9 mouse cellular contexts compared by ENCODE assay signal in genomic region chr9:121951114-121951423, GRCm38 (mm10). TPM values are rescaled to one million over a fixed set of nuclear protein-coding genes. Genes with fewer than 3 reads are reported as not detected.
A peak's percentile ranks its signal among the peaks of the same experiment; 100 is the strongest.
DNase-seq lines count a peak whose midpoint lies in the region; ATAC-seq lines count a peak whose summit lies in the region.
"Had no signal": no experiment of that assay in that cellular context is flagged by ENCODE, and none has a peak within 500 bp of the region (broad histone marks: within the 10 kb centered on the region; RNA-seq: fewer than 3 reads in every experiment).

No protein-coding gene starts in this region.

- peak overlapping the region; percentile 62; the same call in 1 of the 2 replicates for H3K27ac ChIP-seq in kidney, embryonic 16.5 days (ENCODE audit: low read length)
- peak overlapping the region; percentile 81 for H3K27ac ChIP-seq in embryonic facial prominence, embryonic 14.5 days (replicated peaks; ENCODE audit: low read depth, low read length)
- no peak overlapping the region; the same call in 1 of the 2 replicates for H3K27ac ChIP-seq in hindbrain, embryonic 16.5 days (ENCODE audit: low read depth, low read length)
- no peak overlapping the region for H3K27ac ChIP-seq in midbrain, embryonic 16.5 days (ENCODE audit: low read length)

- ATAC-seq in kidney, embryonic 16.5 days (ENCODE audit: low FRiP score, low TSS enrichment) = no peak
- ATAC-seq in embryonic facial prominence, embryonic 14.5 days (ENCODE audit: low read depth) = peak; percentile 48
- ATAC-seq in hindbrain, embryonic 16.5 days = no peak
- no peak for ATAC-seq in midbrain, embryonic 16.5 days

- peak overlapping the region; percentile 55 for H3K4me2 ChIP-seq in kidney, embryonic 16.5 days (replicated peaks; ENCODE audit: low read depth, low read length)
- peak overlapping the region; percentile 55 for H3K4me2 ChIP-seq in embryonic facial prominence, embryonic 14.5 days (ENCODE audit: low read depth, low read length)
- peak overlapping the region; percentile 48 for H3K4me2 ChIP-seq in hindbrain, embryonic 16.5 days (ENCODE audit: low read length)
- peak overlapping the region; percentile 28 for H3K4me2 ChIP-seq in midbrain, embryonic 16.5 days (ENCODE audit: low read length)

- peaks cover 12% of the 10 kb centered on the region for H3K4me1 ChIP-seq in kidney, embryonic 16.5 days (ENCODE audit: insufficient read depth, low read length)
- peaks cover 20% of the 10 kb centered on the region for H3K4me1 ChIP-seq in embryonic facial prominence, embryonic 14.5 days (ENCODE audit: control insufficient read depth, insufficient read depth, low read length)
- peaks cover 8% of the 10 kb centered on the region for H3K4me1 ChIP-seq in hindbrain, embryonic 16.5 days (ENCODE audit: control insufficient read depth, insufficient read depth, low read depth, low read length)
- H3K4me1 ChIP-seq in midbrain, embryonic 16.5 days (ENCODE audit: control insufficient read depth, insufficient read depth, low read length) = peaks cover 2% of the 10 kb centered on the region

- peak overlapping the region; percentile 31 for H3K4me3 ChIP-seq in kidney, embryonic 16.5 days (ENCODE audit: low read length)
- H3K4me3 ChIP-seq in embryonic facial prominence, embryonic 14.5 days (ENCODE audit: low read depth, low read length) = peak overlapping the region; percentile 36
- peak overlapping the region; percentile 28 for H3K4me3 ChIP-seq in hindbrain, embryonic 16.5 days (ENCODE audit: low read length)
- H3K4me3 ChIP-seq in midbrain, embryonic 16.5 days (ENCODE audit: low read depth, low read length) = no peak overlapping the region

- no peaks in the 10 kb centered on the region for H3K27me3 ChIP-seq in kidney, embryonic 16.5 days (ENCODE audit: insufficient read depth, low read length)
- H3K27me3 ChIP-seq in embryonic facial prominence, embryonic 14.5 days (replicated peaks; ENCODE audit: control insufficient read depth, insufficient read depth, low read length) = no peaks in the 10 kb centered on the region
- no peaks in the 10 kb centered on the region for H3K27me3 ChIP-seq in hindbrain, embryonic 16.5 days (replicated peaks; ENCODE audit: control insufficient read depth, insufficient read depth, low read length)
- H3K27me3 ChIP-seq in midbrain, embryonic 16.5 days (ENCODE audit: control insufficient read depth, insufficient read depth, low read depth, low read length) = no peaks in the 10 kb centered on the region

- 39% methylated on average over 4 of the region's 4 CpGs for WGBS in kidney, embryonic 16.5 days
- WGBS in embryonic facial prominence, embryonic 14.5 days = 29% methylated on average over 4 of the region's 4 CpGs
- 35% methylated on average over 4 of the region's 4 CpGs for WGBS in hindbrain, embryonic 16.5 days
- 35% methylated on average over 4 of the region's 4 CpGs for WGBS in midbrain, embryonic 16.5 days

- H3K9me3 ChIP-seq in kidney, embryonic 16.5 days (ENCODE audit: low read length) = no peaks in the 10 kb centered on the region
- H3K9me3 ChIP-seq in embryonic facial prominence, embryonic 14.5 days (ENCODE audit: control insufficient read depth, low read length) = no peaks in the 10 kb centered on the region
- H3K9me3 ChIP-seq in hindbrain, embryonic 16.5 days (ENCODE audit: control insufficient read depth, low read length) = no peaks in the 10 kb centered on the region
- H3K9me3 ChIP-seq in midbrain, embryonic 16.5 days (replicated peaks; ENCODE audit: control insufficient read depth, low read length, poor library complexity, severe bottlenecking) = no peaks in the 10 kb centered on the region

- peak overlapping the region; percentile 60 for H3K9ac ChIP-seq in kidney, embryonic 16.5 days (replicated peaks; ENCODE audit: low read length)
- H3K9ac ChIP-seq in embryonic facial prominence, embryonic 14.5 days (ENCODE audit: low read depth, low read length) = peak overlapping the region; percentile 59
- peak overlapping the region; percentile 55 for H3K9ac ChIP-seq in hindbrain, embryonic 16.5 days (ENCODE audit: low read depth, low read length)
- H3K9ac ChIP-seq in midbrain, embryonic 16.5 days (ENCODE audit: low read depth, low read length) = no peak overlapping the region

- H3K36me3 ChIP-seq in kidney, embryonic 16.5 days (ENCODE audit: insufficient read depth, low read length) = no peaks in the 10 kb centered on the region
- H3K36me3 ChIP-seq in embryonic facial prominence, embryonic 14.5 days (ENCODE audit: control insufficient read depth, insufficient read depth, low read length) = no peaks in the 10 kb centered on the region
- no peaks in the 10 kb centered on the region for H3K36me3 ChIP-seq in hindbrain, embryonic 16.5 days (ENCODE audit: control insufficient read depth, insufficient read depth, low read length)
- no peaks in the 10 kb centered on the region for H3K36me3 ChIP-seq in midbrain, embryonic 16.5 days (ENCODE audit: control insufficient read depth, insufficient read depth, low read length)

- DNase-seq in kidney, postnatal 4 days = no peak
- no peak for DNase-seq in embryonic facial prominence, embryonic 14.5 days (ENCODE audit: low spot score)
- no peak for DNase-seq in layer of hippocampus, postnatal 36 days
- no peak for DNase-seq in urinary bladder, adult 18-20 months (ENCODE audit: low spot score in 2 of 2)
- no peak for DNase-seq in cerebellum, adult 9-10 months

RNA-seq across cellular contexts. Expression of gene Fam198a, which starts 0.3 kb away (rescaled TPM):
- polyA plus RNA-seq in kidney, embryonic 16.5 days (2015; fragmentation: Nextera tagmentation; extraction: Ambion mirVana) = 2.0 and 2.8 TPM in 2 replicates
- polyA plus RNA-seq in embryonic facial prominence, embryonic 14.5 days (2014; fragmentation: Nextera tagmentation; extraction: Ambion mirVana) = 4.9 and 7.0 TPM in 2 replicates
- 2.9 and 3.1 TPM in 2 replicates for polyA plus RNA-seq in hindbrain, embryonic 16.5 days (2015; fragmentation: Nextera tagmentation; extraction: Ambion mirVana)
- 1.5 and 2.6 TPM in 2 replicates for polyA plus RNA-seq in midbrain, embryonic 16.5 days (2015; fragmentation: Nextera tagmentation; extraction: Ambion mirVana)
- 1 to 10 TPM; 5.8 to 6.8 TPM for total RNA-seq in layer of hippocampus, postnatal 36 days (2021)

RNA-seq across cellular contexts. Expression of gene Cyp8b1, which starts 35.0 kb away (rescaled TPM):
- not detected in 2 replicates for polyA plus RNA-seq in kidney, embryonic 16.5 days (2015; fragmentation: Nextera tagmentation; extraction: Ambion mirVana)
- polyA plus RNA-seq in embryonic facial prominence, embryonic 14.5 days (2014; fragmentation: Nextera tagmentation; extraction: Ambion mirVana) = 0.11 TPM in 1 of 2 replicates, not detected in the other
- polyA plus RNA-seq in hindbrain, embryonic 16.5 days (2015; fragmentation: Nextera tagmentation; extraction: Ambion mirVana) = not detected in 2 replicates
- not detected in 2 replicates for polyA plus RNA-seq in midbrain, embryonic 16.5 days (2015; fragmentation: Nextera tagmentation; extraction: Ambion mirVana)
- total RNA-seq in layer of hippocampus, postnatal 36 days (2021) = not detected
- total RNA-seq: MEL had no signal

RNA-seq across cellular contexts. Expression of gene Pomgnt2, which starts 45.8 kb away (rescaled TPM):
- polyA plus RNA-seq in kidney, embryonic 16.5 days (2015; fragmentation: Nextera tagmentation; extraction: Ambion mirVana) = 19.1 and 19.9 TPM in 2 replicates
- 15.8 and 17.6 TPM in 2 replicates for polyA plus RNA-seq in embryonic facial prominence, embryonic 14.5 days (2014; fragmentation: Nextera tagmentation; extraction: Ambion mirVana)
- 41.7 and 43.5 TPM in 2 replicates for polyA plus RNA-seq in hindbrain, embryonic 16.5 days (2015; fragmentation: Nextera tagmentation; extraction: Ambion mirVana)
- polyA plus RNA-seq in midbrain, embryonic 16.5 days (2015; fragmentation: Nextera tagmentation; extraction: Ambion mirVana) = 40.2 and 42.0 TPM in 2 replicates
- 10 to 100 TPM; 41.2 to 44.0 TPM for total RNA-seq in layer of hippocampus, postnatal 36 days (2021)
- total RNA-seq: MEL had no signal

RNA-seq across cellular contexts. Expression of gene Ackr2, which starts 52.9 kb away (rescaled TPM):
- polyA plus RNA-seq in kidney, embryonic 16.5 days (2015; fragmentation: Nextera tagmentation; extraction: Ambion mirVana) = 0.90 and 1.2 TPM in 2 replicates
- polyA plus RNA-seq in embryonic facial prominence, embryonic 14.5 days (2014; fragmentation: Nextera tagmentation; extraction: Ambion mirVana) = 0.28 and 0.89 TPM in 2 replicates
- 3.5 and 3.8 TPM in 2 replicates for polyA plus RNA-seq in hindbrain, embryonic 16.5 days (2015; fragmentation: Nextera tagmentation; extraction: Ambion mirVana)
- polyA plus RNA-seq in midbrain, embryonic 16.5 days (2015; fragmentation: Nextera tagmentation; extraction: Ambion mirVana) = 3.2 and 3.3 TPM in 2 replicates
- 1 to 10 TPM; 1.3 to 1.5 TPM for total RNA-seq in layer of hippocampus, postnatal 36 days (2021)
- total RNA-seq: MEL had no signal

Comparison
In these comparisons a context has a peak if more than half of its experiments do, and no peak if none do; other contexts are left out.
1. H3K27ac ChIP-seq: peak in kidney, embryonic 16.5 days (single experiment) and embryonic facial prominence, embryonic 14.5 days (single experiment); none in hindbrain, embryonic 16.5 days (single experiment) and midbrain, embryonic 16.5 days (single experiment).
2. Peak in every context shown above with its lines, with median percentiles within 50 percentile points of each other: H3K4me2 ChIP-seq.